Mouse (Mus musculus) spleen, adult 2 months (tissue): ENCODE measurements around the gene Atg5.

ENCODE experiments used
- CTCF ChIP-seq: fragments of 200-500 bp; IDR thresholded peaks from 2 replicates; pipeline ENCODE4 v1.5.1; 2011; ENCODE audit warnings: mild to moderate bottlenecking, inconsistent platforms; ENCODE audit not compliant: insufficient read depth, insufficient read length, insufficient replicate concordance; ENCODE audit errors: extremely low read depth
- POLR2A ChIP-seq: fragments of 200-500 bp; IDR thresholded peaks from 2 replicates; pipeline ENCODE4 v1.6.1; 2011; ENCODE audit warnings: low read depth, low read length, inconsistent platforms

DNA sequence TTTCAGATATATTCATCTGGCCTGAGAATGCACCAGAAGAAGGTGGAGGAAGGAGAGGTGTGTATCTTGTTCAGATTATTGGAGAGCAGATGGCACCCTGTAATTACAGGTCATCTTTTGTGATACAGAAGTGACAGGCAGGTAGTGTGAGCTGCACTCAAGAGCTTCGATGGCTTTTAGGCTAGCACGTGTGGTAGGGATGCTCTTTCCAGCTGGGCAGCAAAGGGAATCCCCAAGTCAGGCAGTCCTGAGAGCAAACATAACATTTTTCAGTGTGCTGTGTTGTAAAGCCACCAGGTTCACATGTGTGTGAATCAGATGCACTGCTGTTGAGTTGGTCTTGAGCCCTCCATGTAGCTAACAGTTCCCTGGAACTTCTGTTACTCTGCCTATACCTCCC is 98.0 kb downstream of the Atg5 start:
- TF ChIP-seq CTCF (no peak), POLR2A (no peak)
